Mouse (Mus musculus): ENCODE measurements around the gene Nutm2. TPM values are rescaled to one million over a fixed set of nuclear protein-coding genes. Genes with fewer than 3 reads are reported as not detected.

Nutm2 gene
- not detected for polyA plus RNA-seq (2014; fragmentation: Illumina TruSeq; extraction: RNeasy Lipid Tissue Mini Kit (QIAGEN cat#74804); ENCODE audit: low read depth, low replicate concordance)

DNA sequence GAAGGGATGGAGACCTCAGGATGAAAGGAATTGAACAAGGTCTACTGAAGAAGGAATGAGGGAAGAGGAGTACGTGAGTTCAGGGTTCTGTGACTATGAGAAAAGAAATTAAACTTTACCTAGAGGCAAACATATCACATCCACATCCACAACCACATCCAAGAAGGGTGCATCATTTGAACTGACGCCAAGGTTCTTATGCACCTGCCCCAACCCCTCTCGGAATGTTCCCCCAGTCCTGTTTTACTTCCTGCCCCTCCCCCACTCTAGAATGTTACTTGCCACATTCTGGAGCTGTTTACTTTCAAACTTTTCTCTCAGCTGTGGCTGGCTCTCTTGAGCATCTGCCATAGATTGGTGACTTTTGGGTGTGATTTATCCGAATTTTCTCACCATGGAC lies at the start of gene Nutm2:
Gene Nutm2, plus strand, starts transcription at position 301 of the 400 bp plus-strand sequence.

DNA sequence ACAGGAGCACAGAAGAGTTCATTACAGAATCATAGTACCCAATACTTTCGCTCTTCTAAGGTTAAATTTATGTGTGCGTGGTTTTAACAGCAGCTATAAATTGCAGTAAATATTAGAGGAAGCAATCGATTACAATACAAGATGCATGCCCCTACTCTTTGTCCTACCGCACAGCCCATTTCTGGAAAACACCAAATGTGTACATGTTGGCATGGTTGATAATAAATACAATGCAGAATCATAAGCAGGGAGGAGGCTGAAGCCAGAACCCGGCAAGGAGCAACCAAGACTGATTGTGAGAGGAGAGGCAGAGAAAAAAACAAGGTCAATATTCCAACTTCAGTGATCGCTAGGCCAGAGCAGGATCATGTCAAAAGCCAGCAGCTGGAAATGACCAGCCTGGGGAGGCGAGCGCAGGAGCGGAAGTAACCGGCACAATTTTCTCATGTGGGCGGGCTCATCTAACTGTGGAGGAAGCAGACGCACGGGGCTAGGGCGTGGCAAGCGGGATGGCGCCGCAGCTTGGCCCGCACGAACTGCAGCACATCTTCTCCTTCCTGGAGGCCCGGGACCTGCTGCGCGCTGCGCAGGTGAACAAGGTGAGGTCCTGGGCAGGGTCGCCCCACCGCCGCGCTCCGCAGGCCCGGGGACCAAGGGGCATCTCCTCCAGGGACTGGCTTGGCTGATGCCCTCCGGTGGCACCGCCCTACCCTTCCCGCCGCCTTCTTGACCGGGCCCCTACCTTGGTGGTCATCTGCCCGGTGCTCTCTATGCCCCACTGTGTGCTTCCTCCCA lies 49.5 kb upstream of the Nutm2 start, which contains the start of gene Fbxw17:
Gene Fbxw17, plus strand, starts transcription at position 476 of the 795 bp plus-strand sequence.

DNA sequence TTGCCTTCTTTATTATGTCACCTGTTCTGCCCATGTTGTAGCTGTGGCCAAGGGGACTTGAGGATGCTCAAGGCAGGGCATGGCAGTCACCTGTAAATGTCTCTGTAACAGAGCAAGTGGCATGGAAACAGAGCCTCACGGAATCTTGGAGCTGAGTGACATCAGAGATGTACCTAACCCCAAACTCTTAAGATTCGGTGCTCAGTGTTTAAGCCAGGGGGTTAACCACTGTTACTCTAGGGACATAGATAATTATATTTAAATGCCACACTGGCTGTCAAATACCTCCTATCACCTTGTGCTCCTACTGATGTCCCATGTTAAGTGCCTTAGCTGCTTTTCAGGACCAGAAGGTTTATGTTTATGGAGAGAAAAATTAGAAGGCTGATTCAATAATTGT lies 23.3 kb upstream of the Nutm2 start, which contains the start of gene Gm47429:
Gene Gm47429, minus strand, starts transcription at position 101 of the 400 bp plus-strand sequence.

Other genes starting within 250 kb of the Nutm2 start
- gene Gm906, start 217.0 kb upstream of the Nutm2 start, polyA plus RNA-seq (2014; fragmentation: Illumina TruSeq; extraction: RNeasy Lipid Tissue Mini Kit (QIAGEN cat#74804); ENCODE audit: low read depth, low replicate concordance) = not detected
- 5.5 TPM for gene Fbxw17, start 49.4 kb upstream of the Nutm2 start, polyA plus RNA-seq (2014; fragmentation: Illumina TruSeq; extraction: RNeasy Lipid Tissue Mini Kit (QIAGEN cat#74804); ENCODE audit: low read depth, low replicate concordance)
- gene Gm47429, start 23.4 kb upstream of the Nutm2 start, polyA plus RNA-seq (2014; fragmentation: Illumina TruSeq; extraction: RNeasy Lipid Tissue Mini Kit (QIAGEN cat#74804); ENCODE audit: low read depth, low replicate concordance) = not detected
- not detected for gene Gm904, start 175.9 kb downstream of the Nutm2 start, polyA plus RNA-seq (2014; fragmentation: Illumina TruSeq; extraction: RNeasy Lipid Tissue Mini Kit (QIAGEN cat#74804); ENCODE audit: low read depth, low replicate concordance)
- gene Gm8765, start 231.0 kb downstream of the Nutm2 start, polyA plus RNA-seq (2014; fragmentation: Illumina TruSeq; extraction: RNeasy Lipid Tissue Mini Kit (QIAGEN cat#74804); ENCODE audit: low read depth, low replicate concordance) = not detected